17 mouse cellular contexts compared by ENCODE assay signal in genomic region chr3:30452511-30452910, GRCm38 (mm10).
"Had no signal": no experiment of that assay in that cellular context is flagged by ENCODE, and none has a peak within 500 bp of the region (broad histone marks: within the 10 kb centered on the region; RNA-seq: fewer than 3 reads in every experiment).

No protein-coding gene starts in this region.

- ATAC-seq: hindbrain, postnatal 0 days; inflammation-experienced regulatory T-cells, adult 6 months; intestine, embryonic 16.5 days had no signal

- H3K9ac ChIP-seq: liver, embryonic 13.5 days had no signal

- H3K27me3 ChIP-seq: liver, embryonic 13.5 days had no signal

- H3K36me3 ChIP-seq: liver, embryonic 13.5 days had no signal

- DNase-seq: kidney, postnatal 10 days; layer of hippocampus, adult 9-11 months; liver, embryonic 13.5 days; lung, adult 2 months; midbrain, embryonic 14.5 days; right cerebral cortex, adult 18-20 months; right cerebral cortex, postnatal 14 days; right cerebral cortex, postnatal 4 days; thymus, adult 2 months; thymus, postnatal 14 days; thymus, postnatal 4 days had no signal

- H3K4me1 ChIP-seq: liver, embryonic 13.5 days had no signal

- H3K4me3 ChIP-seq: layer of hippocampus, adult 2 months; liver, embryonic 13.5 days had no signal

- H3K9me3 ChIP-seq: liver, embryonic 13.5 days had no signal

- H3K27ac ChIP-seq: hindbrain, postnatal 0 days; layer of hippocampus, adult 2 months; liver, embryonic 13.5 days; macrophage; stomach, postnatal 0 days had no signal

- H3K4me2 ChIP-seq: liver, embryonic 13.5 days had no signal
